Mouse (Mus musculus) G1E (cell line): ENCODE data around the gene Asb1.

Experiments used
- CTCF ChIP-seq: IDR thresholded peaks from 2 replicates; pipeline ENCODE4 v1.5.1; 2012; ENCODE audit warnings: low read depth, low read length, inconsistent platforms, mixed read lengths
- GATA1 ChIP-seq: IDR thresholded peaks from 2 replicates; pipeline ENCODE4 v1.6.1; 2012; ENCODE audit warnings: borderline replicate concordance, low read length, inconsistent platforms, mixed read lengths

GRCm38 (mm10) chr1:91567269-91567668, 26.9 kb downstream of the Asb1 start:
- TF ChIP-seq CTCF (no peak), GATA1 (no peak)
